Mouse (Mus musculus) c-Kit-negative CD71-positive TER-119-positive erythroid progenitor cells, embryonic 14.5 days (primary cell): ENCODE data around the gene Btg1.

ENCODE experiments used
- DNase-seq: peaks from one replicate; pipeline ENCODE4 v3.0.0-alpha.2; 2013; ENCODE audit warnings: low read depth, low spot score

Gene Btg1

GRCm38 (mm10) chr10:96616709-96617116, at the start of gene Btg1:
Gene Btg1, plus strand, starts transcription at chr10:96617006.
- peak; percentile 96 for DNase-seq

GRCm38 (mm10) chr10:96569469-96569868, 47.3 kb upstream of the Btg1 start:
- DNase-seq = no peak

- DNase-seq = no peak
Observed at GRCm38 (mm10) chr10:96571176-96571575, 45.6 kb upstream of the Btg1 start.

- DNase-seq = no peak
Observed at GRCm38 (mm10) chr10:96574786-96575185, 42.0 kb upstream of the Btg1 start.

DNA sequence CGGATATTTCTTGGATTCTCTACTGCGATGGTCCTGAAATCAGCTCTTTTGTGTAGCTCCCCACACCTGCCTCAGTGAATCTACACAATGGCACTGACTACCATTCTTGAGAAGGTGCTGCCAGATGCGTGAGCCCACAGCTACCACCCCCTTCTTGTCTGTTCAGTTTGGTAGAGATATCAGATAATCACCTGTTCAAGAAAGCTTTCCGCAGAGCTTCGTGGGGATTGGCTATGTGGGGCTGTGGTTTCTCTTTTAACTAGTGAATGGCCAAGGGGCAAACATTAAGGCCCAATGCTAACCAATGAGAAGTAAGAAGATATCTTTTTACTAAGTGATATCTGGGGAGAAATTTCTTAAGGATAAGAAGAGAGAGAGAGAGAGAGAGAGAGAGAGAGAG, 41.5 kb upstream of the Btg1 start:
- DNase-seq = no peak

DNA sequence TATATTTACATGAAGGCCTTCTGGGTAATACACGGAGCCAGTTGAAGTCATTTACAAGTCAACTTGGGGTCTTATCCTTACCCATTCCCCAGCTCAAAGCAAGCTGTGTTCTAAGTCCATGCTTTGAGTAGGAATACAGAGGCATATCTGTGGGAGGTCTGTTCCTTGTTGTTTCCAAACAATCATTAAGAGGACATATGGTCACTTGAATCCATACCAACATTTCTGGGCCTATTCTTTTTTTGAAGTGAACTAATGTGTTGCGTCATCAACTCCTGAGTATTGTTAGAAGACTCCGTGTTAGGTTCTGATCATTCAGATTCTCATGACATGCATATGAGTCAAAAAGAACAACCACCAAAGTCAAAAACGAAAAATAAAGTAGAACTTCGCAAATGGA, 37.9 kb upstream of the Btg1 start:
- no peak for DNase-seq

DNA sequence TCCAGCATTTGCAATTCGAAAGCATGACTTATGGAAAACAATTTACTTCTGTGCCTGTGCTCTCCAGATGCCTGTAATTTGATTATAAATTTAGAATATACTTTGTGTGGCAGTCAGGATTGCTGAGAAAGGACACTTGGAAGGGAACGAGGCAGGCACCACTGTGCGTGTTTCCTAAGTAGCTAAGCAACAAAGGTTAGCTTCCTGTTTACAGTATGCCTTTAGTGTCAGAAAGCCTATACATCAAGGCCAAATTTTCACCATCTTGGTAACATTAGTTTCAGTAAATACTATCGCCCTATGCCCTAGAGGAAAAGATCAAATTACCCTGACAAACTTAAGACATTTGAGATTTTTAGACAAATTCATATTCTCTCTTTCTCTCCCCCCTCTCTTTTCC, 37.4 kb upstream of the Btg1 start:
- DNase-seq = no peak

DNA sequence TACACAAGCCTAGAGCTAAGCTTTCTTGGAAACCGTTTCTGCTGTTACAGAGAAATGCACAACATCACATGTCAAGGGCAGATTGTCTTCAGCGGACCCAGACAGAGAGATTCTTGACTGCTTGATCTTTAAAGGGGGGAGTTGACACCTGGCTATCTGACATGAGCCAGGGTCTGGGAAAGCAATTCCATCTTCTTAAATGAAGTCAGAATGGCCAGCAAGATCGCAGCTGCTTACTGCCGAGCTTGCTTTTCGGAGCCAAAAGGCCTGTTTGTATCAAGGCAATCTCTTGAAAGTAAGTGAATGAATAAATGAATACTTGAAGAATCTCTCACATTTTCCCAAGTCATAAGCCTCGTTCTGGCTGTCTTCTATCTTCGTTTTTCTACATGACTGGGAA, 36.6 kb upstream of the Btg1 start:
- DNase-seq = no peak

GRCm38 (mm10) chr10:96581232-96581631, 35.6 kb upstream of the Btg1 start:
- DNase-seq = no peak

DNA sequence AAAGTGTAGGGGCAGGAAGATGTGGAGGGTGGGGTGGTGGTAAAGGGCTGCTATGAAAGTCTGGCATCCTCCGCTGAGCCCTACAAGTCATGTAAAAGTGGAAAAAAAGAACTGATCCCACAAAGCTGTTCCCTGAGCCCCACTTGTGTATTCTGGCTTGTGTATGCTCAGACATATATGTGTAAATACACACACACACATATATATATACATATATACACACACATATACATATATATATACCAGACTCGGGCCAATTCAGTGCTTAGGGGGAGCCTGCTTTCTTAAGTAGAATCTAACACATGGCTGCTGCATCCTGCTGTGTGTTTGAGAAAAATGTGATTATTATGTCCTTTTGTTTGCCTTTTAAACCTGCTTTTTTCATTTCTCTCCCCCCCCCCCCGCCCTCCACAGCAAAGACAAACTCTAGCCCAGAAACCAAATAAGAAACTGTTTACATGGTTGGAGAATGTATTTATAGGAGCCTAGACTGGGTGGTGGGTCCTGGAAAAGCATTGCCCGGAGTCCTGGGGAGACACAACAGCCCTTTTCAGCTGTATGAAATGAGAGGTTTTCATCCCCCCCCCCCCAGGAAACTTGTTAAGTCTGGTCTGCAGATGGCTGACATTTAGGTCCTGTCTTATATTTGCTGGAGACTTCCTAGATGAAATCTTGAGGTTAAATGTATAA, 30.5 kb upstream of the Btg1 start:
- no peak for DNase-seq

DNA sequence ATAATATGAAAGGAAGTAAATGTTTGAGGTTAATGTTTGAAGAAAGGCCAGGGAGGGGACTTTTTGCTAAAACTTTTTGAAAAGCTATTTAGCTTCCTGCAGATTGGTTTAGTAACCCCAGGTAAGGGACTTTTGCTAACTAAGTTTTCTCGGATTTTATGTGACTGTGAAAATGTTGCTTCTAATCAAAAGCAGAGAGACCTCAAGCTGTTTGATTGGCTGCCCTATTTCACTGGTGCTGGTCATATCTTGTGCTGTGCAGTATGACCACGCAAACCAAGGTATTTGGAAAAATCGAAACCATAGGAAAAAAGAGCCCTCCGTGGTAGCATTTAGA, 30.0 kb upstream of the Btg1 start:
- DNase-seq = no peak

- DNase-seq = no peak
Observed at GRCm38 (mm10) chr10:96588233-96588632, 28.6 kb upstream of the Btg1 start.

- DNase-seq = no peak
Observed at GRCm38 (mm10) chr10:96589781-96590180, 27.0 kb upstream of the Btg1 start.

- no peak for DNase-seq
Observed at GRCm38 (mm10) chr10:96592089-96592488, 24.7 kb upstream of the Btg1 start.

DNA sequence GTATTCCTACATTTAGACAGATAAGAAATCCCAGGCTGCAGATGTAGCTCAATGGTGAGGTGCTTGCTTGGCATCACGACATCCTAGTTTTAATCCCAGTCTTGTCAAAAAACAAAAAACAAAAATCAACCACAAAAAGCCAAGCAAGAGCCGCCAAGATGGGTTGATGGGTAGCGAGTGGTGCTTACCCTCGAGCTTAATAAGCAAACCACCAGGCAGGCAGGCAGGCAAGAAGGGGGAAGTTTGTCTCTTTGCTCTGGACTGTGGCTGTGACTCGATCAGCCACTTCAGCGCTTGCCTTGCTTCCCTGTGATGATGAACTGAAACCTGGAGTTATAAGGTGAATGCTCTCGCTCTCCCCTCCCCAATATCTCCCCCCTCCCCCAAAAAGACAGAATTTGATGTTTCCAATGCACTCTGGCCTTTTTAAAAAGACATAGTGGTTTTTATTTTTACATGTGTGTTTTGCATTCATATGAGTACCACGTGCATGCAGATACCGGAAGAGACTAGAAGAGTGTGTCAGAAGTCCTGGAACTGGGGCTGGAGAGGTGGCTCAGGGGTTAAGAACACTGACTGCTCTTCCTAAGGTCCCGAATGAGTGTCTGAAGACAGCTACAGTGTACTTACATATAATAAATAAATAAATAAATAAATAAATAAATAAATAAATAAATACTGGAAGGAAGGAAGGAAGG, 21.2 kb upstream of the Btg1 start:
- DNase-seq = no peak

- no peak for DNase-seq
Observed at GRCm38 (mm10) chr10:96596411-96596810, 20.4 kb upstream of the Btg1 start.

DNA sequence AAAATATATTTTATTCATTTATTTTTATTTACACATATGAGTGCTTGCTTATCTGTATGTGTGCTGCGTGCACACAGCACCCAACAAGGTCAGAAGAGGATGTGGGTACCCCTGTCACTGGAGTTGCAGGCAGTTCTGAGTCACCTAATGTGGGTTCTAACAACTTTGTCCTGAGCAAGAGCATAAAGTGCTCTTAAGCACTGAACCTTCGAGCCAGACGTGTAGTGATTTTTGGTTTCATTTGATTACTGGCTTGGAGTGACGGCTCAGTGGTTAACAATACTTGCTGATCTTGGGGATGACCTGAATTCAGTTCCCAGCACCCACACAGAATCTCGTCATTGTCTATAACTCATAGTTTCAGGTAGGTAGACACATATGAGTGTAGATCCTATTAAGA, 17.2 kb upstream of the Btg1 start:
- no peak for DNase-seq

DNA sequence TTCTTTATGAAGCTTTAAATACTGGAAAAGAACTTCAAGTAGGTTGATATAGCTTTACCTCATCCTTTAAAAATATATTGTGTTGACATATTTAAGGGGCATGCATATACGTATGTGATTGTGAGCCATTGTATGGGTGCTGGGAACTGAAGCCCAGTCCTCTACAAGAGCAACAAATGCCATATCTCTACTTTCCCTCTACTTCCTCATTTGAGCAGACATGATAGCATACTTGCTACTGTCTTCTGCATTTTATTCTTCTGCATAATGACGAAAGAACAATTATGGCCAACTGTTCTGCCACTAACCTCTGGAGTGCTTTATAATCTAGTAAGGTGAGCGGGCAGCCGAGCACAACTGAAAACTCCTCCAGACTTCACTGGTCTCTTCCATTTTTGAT, 15.1 kb upstream of the Btg1 start:
- DNase-seq = no peak

- DNase-seq = no peak
Observed at GRCm38 (mm10) chr10:96602339-96602738, 14.5 kb upstream of the Btg1 start.

DNA sequence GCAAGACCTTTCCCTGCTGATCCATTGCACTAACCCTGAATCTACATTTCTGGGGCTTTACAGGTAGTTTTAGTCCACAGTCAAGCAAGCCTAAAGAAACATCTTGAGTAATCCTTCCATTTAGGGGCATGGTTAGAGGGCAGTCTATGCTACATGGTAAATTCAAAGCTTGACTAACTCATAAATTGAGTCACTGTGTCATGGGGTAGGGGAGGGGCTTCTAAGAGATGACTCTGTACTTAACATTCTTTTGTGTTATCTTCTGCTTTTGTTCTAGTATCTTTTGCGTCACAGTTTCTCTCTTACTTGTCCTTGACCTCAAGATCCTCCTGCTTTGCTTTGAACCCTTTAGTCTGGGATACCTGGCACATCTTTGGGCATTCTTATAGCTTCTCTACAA, 11.6 kb upstream of the Btg1 start:
- no peak for DNase-seq

GRCm38 (mm10) chr10:96605856-96606255, 10.9 kb upstream of the Btg1 start:
- no peak for DNase-seq

DNA sequence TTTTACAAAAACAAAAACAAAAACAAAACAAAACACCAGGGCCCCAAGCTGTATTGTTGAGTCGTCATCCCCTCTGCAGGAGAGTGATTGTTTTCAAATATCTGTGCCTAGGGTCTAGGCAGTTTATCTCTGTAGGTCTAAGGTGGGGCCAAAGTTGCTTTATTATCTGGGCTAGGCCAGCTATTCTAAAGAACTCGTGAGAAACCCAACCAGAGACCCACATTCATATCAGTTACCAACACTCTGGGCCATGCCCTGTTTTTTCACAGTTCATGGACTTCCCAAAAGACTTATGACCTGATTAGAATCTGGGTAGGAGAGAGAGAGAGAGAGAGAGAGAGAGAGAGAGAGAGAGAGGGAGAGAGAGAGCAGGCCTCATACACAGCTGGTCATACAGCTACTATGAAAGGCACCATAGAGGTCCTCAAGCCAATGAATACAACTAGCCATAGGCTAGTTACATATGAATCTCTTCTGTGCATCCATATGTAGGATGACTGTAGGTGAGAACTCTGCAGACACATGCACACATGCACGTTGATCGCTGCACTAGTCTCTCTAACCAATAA, 9.1 kb upstream of the Btg1 start:
- no peak for DNase-seq
